Mouse (Mus musculus) cerebellum, postnatal 14 days (tissue): ENCODE data around the gene Atp5d.
A peak's percentile ranks its signal among the peaks of the same experiment; 100 is the strongest.

Experiments
- DNase-seq, 2 experiments: peaks; one replicate each; pipeline ENCODE4 v3.0.0; 2021; ENCODE audit warnings: mixed read lengths in 2 of 2

Atp5d gene

GRCm38 (mm10) chr10:80138553-80139438 is at the start of gene Atp5d:
Gene Atp5d, plus strand, starts transcription at chr10:80138632.
- peak; percentile 82 to 86 for DNase-seq

- DNase-seq: no peak
Observed at GRCm38 (mm10) chr10:80089146-80089545, 49.3 kb upstream of the Atp5d start.

- no peak for DNase-seq
Observed at GRCm38 (mm10) chr10:80091527-80091926, 46.9 kb upstream of the Atp5d start.

- DNase-seq: no peak
Observed at GRCm38 (mm10) chr10:80092690-80093089, 45.7 kb upstream of the Atp5d start.

DNA sequence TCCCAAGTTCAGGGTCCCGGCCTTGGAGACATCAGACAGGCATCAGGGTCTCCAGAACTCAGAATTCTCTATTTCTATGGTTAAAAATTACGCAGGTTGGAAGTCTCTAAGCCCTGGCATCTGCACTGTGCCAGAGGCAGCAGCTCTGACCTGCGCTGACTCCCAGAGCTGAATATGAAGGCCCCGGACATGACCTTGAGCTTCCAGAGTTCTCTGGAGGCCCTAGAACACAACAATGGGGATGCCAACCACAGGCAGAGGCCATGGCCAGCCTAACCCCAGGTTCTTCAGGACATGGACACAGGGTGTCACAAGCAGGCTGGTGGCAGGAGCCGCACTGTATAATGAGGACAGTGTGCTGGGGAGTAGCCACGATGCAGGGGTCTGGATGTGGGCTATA is 44.3 kb upstream of the Atp5d start:
- no peak for DNase-seq

DNA sequence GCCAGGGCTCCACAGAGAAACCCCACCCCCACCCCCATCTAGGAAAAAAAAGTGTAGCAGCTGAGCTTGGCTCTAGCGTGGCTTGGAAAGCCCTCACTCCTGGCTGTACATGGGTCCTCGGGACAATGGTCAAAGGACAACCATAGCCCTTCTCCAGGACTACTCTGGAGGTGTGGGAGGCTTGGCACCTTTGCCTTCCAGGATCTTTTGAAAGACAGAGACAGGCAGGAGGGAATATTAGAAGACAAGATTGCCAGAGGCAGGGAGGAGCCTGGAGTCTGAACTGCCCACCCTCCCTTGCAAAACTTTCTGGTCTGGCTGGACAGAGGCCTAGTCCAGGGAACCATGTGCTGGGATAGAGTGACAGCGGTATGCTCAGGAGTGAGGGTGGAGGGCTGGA is 43.7 kb upstream of the Atp5d start:
- no peak for DNase-seq

- DNase-seq: no peak
Observed at GRCm38 (mm10) chr10:80095547-80095946, 42.9 kb upstream of the Atp5d start.

DNA sequence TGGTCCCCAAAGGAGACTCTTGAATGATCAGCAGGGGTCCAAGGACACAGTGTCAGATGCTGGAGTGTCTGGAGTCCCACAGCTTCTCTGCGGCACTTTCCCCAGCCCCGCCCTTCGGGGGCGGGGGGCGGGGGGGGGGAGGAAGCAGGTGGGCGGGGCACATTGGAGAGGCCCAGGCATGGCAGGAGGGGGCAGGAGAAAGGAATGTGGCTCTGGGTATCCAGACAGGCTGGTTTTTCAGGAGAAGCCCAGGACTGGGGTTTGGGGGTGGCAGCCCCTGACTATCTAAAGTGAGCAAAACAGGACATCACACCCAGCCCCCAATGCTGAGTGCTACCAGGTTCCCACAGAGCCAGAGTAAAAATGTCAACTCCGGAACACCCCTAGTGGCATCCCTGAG is 41.2 kb upstream of the Atp5d start:
- DNase-seq: no peak

- DNase-seq: no peak
Observed at GRCm38 (mm10) chr10:80098630-80099029, 39.8 kb upstream of the Atp5d start.

GRCm38 (mm10) chr10:80100982-80101381 is 37.5 kb upstream of the Atp5d start:
- no peak for DNase-seq

- DNase-seq: peak; percentile 86 to 88
Observed at GRCm38 (mm10) chr10:80102216-80102915, 36.1 kb upstream of the Atp5d start.

DNA sequence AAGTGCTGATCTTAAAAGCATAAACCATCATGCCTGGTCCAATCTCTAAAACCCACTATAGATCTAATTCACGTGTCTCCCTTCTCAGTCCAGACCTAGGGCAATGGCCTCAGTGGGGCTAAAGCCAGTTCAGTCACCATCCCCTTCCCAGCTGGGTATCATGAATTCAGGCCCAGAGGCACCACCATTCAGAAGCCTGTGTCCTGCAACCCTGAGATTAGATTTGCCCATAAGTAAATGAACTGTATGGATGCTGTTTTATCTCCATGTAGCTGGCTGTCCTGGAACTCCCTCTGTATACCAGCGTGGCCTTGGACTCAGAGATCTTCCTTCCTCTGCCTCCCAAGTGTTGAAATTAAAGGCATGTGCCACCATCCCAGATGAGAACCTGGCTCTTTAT is 35.4 kb upstream of the Atp5d start:
- no peak for DNase-seq

DNA sequence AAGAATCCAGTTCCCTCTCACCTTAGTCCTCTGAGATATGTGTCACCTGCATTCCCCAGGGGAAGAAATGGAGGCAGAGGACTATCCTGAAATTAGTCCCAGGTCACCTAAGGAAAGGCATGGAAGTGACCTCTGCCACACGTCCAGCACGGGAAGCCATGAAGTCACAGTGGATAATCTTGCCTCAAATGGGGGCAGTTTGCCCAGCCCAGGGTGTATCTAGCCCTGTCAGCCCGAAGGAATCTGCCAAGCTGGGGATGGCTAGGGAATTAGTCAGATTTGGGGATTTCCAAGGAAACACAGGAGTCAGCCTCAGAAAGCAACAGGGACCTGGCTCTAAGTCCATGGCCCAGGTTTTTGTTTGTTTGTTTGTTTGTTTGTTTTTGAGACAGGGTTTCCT is 34.3 kb upstream of the Atp5d start:
- no peak for DNase-seq

DNA sequence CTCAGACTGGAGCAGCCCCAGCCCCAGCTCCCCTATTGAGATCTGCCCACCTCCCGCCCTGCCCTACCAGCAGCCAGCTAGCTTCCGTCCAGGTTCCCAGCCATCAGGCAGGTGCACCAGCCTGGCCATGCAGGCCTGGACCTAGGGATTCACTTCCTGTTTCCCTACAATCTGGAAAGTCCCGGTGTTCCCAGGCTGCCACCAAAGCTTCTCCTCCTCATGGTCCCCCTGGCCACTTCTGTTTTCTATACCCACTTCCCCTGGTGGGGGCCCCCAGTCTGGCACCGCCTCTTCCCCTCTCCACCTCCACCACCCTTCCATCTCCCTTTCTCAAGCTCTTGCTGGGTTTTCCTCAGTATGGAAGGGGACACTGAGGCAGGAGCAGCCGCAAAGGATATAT is 33.0 kb upstream of the Atp5d start, which contains the start of gene Sbno2:
Gene Sbno2 (minus strand): TSS at position 112 of the 400 bp plus-strand sequence.
- DNase-seq: no peak

DNA sequence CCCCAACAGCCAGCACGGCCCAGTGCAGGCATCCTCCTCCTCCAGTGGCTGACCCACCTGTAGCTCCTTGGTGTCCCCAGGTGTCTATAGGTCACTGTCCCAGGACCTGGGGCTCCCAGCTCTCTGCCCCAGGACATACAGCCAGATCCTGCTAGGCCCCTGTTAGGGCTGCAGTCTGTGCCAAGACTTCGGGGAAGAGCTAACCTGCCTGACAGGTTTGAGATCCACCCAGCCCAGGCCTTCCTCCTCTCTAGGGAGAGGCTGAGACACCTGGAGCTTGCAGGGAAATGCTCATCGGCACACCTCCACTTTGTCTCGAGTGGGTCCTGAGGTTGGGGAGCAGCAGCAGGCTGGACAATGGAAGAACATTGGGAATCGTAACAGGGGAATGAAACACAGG is 32.5 kb upstream of the Atp5d start:
- no peak for DNase-seq

GRCm38 (mm10) chr10:80107678-80108077 is 30.8 kb upstream of the Atp5d start:
- no peak for DNase-seq

GRCm38 (mm10) chr10:80114341-80115284 is 23.8 kb upstream of the Atp5d start:
- peak; percentile 95 to 97 for DNase-seq

GRCm38 (mm10) chr10:80115290-80115943 is 23.0 kb upstream of the Atp5d start, which contains the start of gene Stk11:
Gene Stk11, plus strand, starts transcription at chr10:80115803.
- DNase-seq: peak; percentile 100

- DNase-seq: no peak
Observed at GRCm38 (mm10) chr10:80115944-80116335, 22.5 kb upstream of the Atp5d start.

DNA sequence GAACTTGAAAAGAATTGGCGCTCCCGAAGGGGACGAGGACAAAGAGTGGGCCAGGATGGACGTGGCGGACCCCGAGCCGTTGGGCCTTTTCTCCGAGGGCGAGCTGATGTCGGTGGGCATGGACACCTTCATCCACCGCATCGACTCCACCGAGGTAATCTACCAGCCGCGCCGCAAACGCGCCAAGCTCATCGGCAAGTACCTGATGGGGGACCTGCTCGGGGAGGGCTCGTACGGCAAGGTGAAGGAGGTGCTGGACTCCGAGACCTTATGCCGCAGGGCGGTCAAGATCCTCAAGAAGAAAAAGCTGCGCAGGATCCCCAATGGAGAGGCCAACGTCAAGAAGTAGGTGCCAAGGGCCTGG is 21.9 kb upstream of the Atp5d start:
- DNase-seq: peak; percentile 45 to 50

- peak; percentile 50 to 53 for DNase-seq
Observed at GRCm38 (mm10) chr10:80116927-80117691, 21.3 kb upstream of the Atp5d start.
